Mouse (Mus musculus) forebrain, embryonic 13.5 days (tissue): ENCODE results near the gene Csk. TPM values are rescaled to one million over a fixed set of nuclear protein-coding genes. Genes with fewer than 3 reads are reported as not detected.

ENCODE experiments used
- ATAC-seq: fragments of 200-750 bp; cut with Nextera tagmentation; 2 replicates; pipeline ENCODE4 v1.8.0; 2017
- H3K27ac ChIP-seq: fragments of 300-500 bp; sonication (generic); 2 replicates; pipeline ENCODE4 v1.5.1; 2015; ENCODE audit warnings: inconsistent platforms, mild to moderate bottlenecking, moderate library complexity
- H3K27me3 ChIP-seq: fragments of 300-500 bp; sonication (generic); 2 replicates; pipeline ENCODE4 v1.6.1; 2015; ENCODE audit warnings: mild to moderate bottlenecking, inconsistent platforms
- H3K36me3 ChIP-seq: fragments of 300-500 bp; sonication (generic); 2 replicates; pipeline ENCODE4 v1.6.1; 2015; ENCODE audit warnings: mild to moderate bottlenecking, inconsistent platforms; ENCODE audit not compliant: poor library complexity, severe bottlenecking
- H3K4me1 ChIP-seq: fragments of 300-500 bp; sonication (generic); 2 replicates; pipeline ENCODE4 v1.6.1; 2015; ENCODE audit warnings: inconsistent platforms
- H3K4me2 ChIP-seq: fragments of 300-500 bp; sonication (generic); 2 replicates; pipeline ENCODE4 v1.6.1; 2015; ENCODE audit warnings: inconsistent platforms, mild to moderate bottlenecking, moderate library complexity
- H3K4me3 ChIP-seq: fragments of 300-500 bp; sonication (generic); 2 replicates; pipeline ENCODE4 v1.5.1; 2015; ENCODE audit warnings: mild to moderate bottlenecking, inconsistent platforms
- H3K9ac ChIP-seq: fragments of 300-500 bp; sonication (generic); 2 replicates; pipeline ENCODE4 v1.6.1; 2015; ENCODE audit warnings: mild to moderate bottlenecking, inconsistent platforms
- H3K9me3 ChIP-seq: fragments of 300-500 bp; sonication (generic); replicated peaks from 2 replicates; pipeline ENCODE4 v1.6.1; 2016; ENCODE audit warnings: inconsistent platforms
- WGBS: fragments of 180-500 bp; shearing (Covaris S2); methylation state at CpG from one replicate; pipeline ENCODE4 v1.1.7; 2015; 5-methylcytosine and 5-hydroxymethylcytosine counted together
- polyA plus RNA-seq: library from polyadenylated mRNA; unstranded; fragments of >200 nt; fragmentation: Nextera tagmentation; extraction: Ambion mirVana; gene quantifications from 2 replicates; pipeline ENCODE4 v1.2.1, GENCODE M21; 2015

The Csk gene
- polyA plus RNA-seq, 1 experiment from 2014 or later = 35.0 TPM

- peaks cover 40% of the 10 kb centered on the region for H3K36me3 ChIP-seq
- H3K27me3 ChIP-seq = no peaks in the 10 kb centered on the region
- no peak for ATAC-seq
- H3K4me2 ChIP-seq = no peak overlapping the region
- no peak overlapping the region for H3K9ac ChIP-seq
- H3K27ac ChIP-seq = no peak overlapping the region
- no peaks in the 10 kb centered on the region for H3K9me3 ChIP-seq
- H3K4me1 ChIP-seq = peaks cover 17% of the 10 kb centered on the region
- WGBS = 58% methylated on average over 12 of the region's 12 CpGs
- no peak overlapping the region for H3K4me3 ChIP-seq
Observed at GRCm38 (mm10) chr9:57593454-57594173, 59.8 kb downstream of the Csk start.

GRCm38 (mm10) chr9:57590726-57591125 is 62.7 kb downstream of the Csk start:
- no peak for ATAC-seq
- Histone ChIP-seq H3K4me2 (peak overlapping the region; percentile 73), H3K4me3 (no peak overlapping the region), H3K9me3 (no peaks in the 10 kb centered on the region), H3K27me3 (no peaks in the 10 kb centered on the region), H3K4me1 (peaks cover 19% of the 10 kb centered on the region), H3K36me3 (peaks cover 60% of the 10 kb centered on the region), H3K9ac (no peak overlapping the region), H3K27ac (no peak overlapping the region)
- WGBS = 27% methylated on average over 5 of the region's 5 CpGs

DNA sequence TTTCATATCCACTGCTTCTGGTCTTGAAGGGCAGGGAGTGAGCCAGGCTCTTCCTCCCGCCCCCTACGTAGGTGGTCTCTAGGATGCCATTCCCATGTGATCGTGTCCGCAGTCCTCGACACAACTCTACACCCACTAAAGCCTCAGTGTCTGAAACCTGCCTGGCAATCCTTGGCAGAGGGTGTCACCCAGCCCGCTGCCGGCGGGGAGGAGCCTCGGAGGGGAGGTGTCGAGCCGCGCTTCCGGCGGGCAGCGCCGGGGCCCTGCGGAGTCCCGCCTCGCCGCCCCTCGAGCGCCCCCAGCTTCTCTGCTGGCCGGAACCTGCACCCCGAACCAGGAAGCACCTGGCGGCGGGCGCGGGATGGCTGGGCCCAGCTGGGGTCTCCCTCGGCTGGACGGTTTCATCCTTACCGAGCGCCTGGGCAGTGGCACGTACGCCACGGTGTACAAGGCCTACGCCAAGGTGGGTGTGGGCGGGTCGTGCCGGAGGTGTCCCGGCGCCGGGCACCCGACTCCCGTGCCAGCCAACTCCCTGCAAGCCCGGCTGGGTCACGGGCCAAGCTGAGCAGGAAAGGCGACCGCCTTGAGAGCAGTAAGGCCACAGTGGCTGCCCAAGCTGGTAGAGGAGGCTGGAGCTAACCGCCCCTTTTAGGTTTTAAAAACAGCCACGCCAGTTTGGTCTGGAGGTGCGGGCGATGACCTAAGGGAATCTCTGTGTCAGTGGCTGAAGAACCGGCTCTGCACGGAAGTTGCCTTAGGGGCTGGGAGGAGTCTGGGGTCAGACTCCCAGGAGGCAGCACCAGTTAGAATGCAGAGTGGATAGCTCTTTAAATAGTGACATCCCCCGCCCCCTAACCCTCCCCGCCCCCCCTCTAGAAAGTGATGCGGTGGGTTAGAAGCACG is 64.0 kb downstream of the Csk start, which contains the start of gene Ulk3:
Gene Ulk3, plus strand, starts transcription at position 229 of the 903 bp plus-strand sequence.
- Histone ChIP-seq H3K27ac (peak within 1 kb of the TSS; percentile 57), H3K4me1 (peaks cover 19% of the 10 kb centered on the region), H3K9ac (peak within 1 kb of the TSS; percentile 82), H3K36me3 (peaks cover 58% of the 10 kb centered on the region), H3K4me3 (peak within 1 kb of the TSS; percentile 76), H3K9me3 (no peaks in the 10 kb centered on the region), H3K27me3 (no peaks in the 10 kb centered on the region), H3K4me2 (peak within 1 kb of the TSS; percentile 73)
- 1% methylated on average over 50 of the region's 58 CpGs for WGBS
- ATAC-seq = peak; percentile 88

DNA sequence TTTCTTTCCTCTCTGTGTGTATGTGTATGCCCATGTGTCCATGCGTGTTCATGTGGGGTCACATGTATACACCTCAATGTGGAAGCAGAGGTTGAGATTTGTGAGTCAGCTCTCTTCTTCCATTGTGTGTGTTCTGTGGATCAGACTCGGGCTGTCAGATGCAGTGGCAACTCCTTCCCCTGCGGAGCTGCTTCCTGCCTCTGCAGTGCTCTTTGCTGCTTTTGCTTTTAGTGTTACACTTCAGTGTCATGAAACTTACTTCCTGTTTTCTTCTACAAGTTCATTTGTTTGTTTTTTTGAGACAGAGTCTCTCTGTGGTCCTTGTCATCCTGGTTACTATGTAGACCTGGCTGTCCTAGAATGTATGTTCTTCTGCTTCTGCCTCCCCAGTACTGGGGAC is 68.4 kb downstream of the Csk start:
- Histone ChIP-seq H3K4me2 (no peak overlapping the region), H3K4me3 (no peak overlapping the region), H3K4me1 (peaks cover 10% of the 10 kb centered on the region), H3K9ac (no peak overlapping the region), H3K9me3 (no peaks in the 10 kb centered on the region), H3K27me3 (no peaks in the 10 kb centered on the region), H3K36me3 (peaks cover 74% of the 10 kb centered on the region), H3K27ac (no peak overlapping the region)
- 80% methylated on average over 3 of the region's 3 CpGs for WGBS
- no peak for ATAC-seq

- H3K4me1 ChIP-seq = no peaks in the 10 kb centered on the region
- no peak for ATAC-seq
- no peak overlapping the region for H3K4me3 ChIP-seq
- peak overlapping the region; percentile 12; the same call in 1 of the 2 replicates for H3K9ac ChIP-seq
- no peak overlapping the region for H3K27ac ChIP-seq
- no peaks in the 10 kb centered on the region for H3K27me3 ChIP-seq
- peaks cover 59% of the 10 kb centered on the region for H3K36me3 ChIP-seq
- H3K9me3 ChIP-seq = no peaks in the 10 kb centered on the region
- 87% methylated on average over 6 of the region's 6 CpGs for WGBS
- no peak overlapping the region for H3K4me2 ChIP-seq
Observed at GRCm38 (mm10) chr9:57577144-57577849, 76.1 kb downstream of the Csk start.

Other genes starting within 250 kb of the Csk start
- gene Ppcdc, start 213.5 kb downstream of the Csk start, polyA plus RNA-seq = 26.1 TPM in 2 replicates
- gene Scamp5, start 185.6 kb downstream of the Csk start, polyA plus RNA-seq = 52.2 and 62.1 TPM in 2 replicates
- 11.0 and 12.8 TPM in 2 replicates for gene Rpp25, start 149.6 kb downstream of the Csk start, polyA plus RNA-seq
- 775 and 903 TPM in 2 replicates for gene Cox5a, start 132.4 kb downstream of the Csk start, polyA plus RNA-seq
- 20.1 and 23.3 TPM in 2 replicates for gene Fam219b, start 116.1 kb downstream of the Csk start, polyA plus RNA-seq
- gene Mpi, start 100.9 kb downstream of the Csk start, polyA plus RNA-seq = 63.2 and 70.0 TPM in 2 replicates
- 56.5 and 63.9 TPM in 2 replicates for gene Scamp2, start 92.7 kb downstream of the Csk start, polyA plus RNA-seq
- 20.0 and 20.3 TPM in 2 replicates for gene Ulk3, start 64.2 kb downstream of the Csk start, polyA plus RNA-seq
- gene Cplx3, start 47.4 kb downstream of the Csk start, polyA plus RNA-seq = not detected in 2 replicates
- gene Lman1l, start 32.9 kb downstream of the Csk start, polyA plus RNA-seq = not detected in 2 replicates
- gene Cyp1a2, start 30.1 kb upstream of the Csk start, polyA plus RNA-seq = not detected in 2 replicates
- 0.06 TPM in 1 of 2 replicates, not detected in the other for gene Cyp1a1, start 34.3 kb upstream of the Csk start, polyA plus RNA-seq
- gene Edc3, start 54.9 kb upstream of the Csk start, polyA plus RNA-seq = 36.0 and 41.5 TPM in 2 replicates
- gene Clk3, start 112.2 kb upstream of the Csk start, polyA plus RNA-seq = 90.5 and 91.0 TPM in 2 replicates
- 12.3 and 12.8 TPM in 2 replicates for gene Arid3b, start 183.2 kb upstream of the Csk start, polyA plus RNA-seq